Mouse (Mus musculus): ENCODE measurements around the gene Dppa2. TPM values are rescaled to one million over a fixed set of nuclear protein-coding genes. Genes with fewer than 3 reads are reported as not detected.

Dppa2 gene
- total RNA-seq, 2 experiments from 2014 or later, result not detected

DNA sequence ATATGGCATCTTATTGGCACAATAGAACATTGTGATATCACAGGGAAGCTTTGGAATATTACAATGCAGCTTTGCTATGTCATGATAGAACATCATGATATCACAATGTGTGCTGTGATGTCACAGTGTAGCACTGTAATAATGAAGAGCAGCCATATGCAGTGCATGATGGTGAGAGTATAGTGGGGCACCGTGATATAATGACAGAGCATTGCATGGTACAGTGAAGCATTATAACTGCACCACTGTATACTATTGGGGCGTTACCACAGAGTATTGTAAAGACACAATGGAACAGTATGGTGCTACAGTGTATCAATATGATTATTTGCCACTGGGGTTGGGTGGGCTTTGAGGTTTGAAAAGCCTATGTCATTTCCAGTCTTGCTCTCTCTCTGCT is 40.5 kb downstream of the Dppa2 start:
- no peak for DNase-seq

- DNase-seq, result no peak
These were observed 43.5 kb downstream of the Dppa2 start for GRCm38 (mm10) chr16:48347246-48347645.

GRCm38 (mm10) chr16:48355716-48356115 is 52.0 kb downstream of the Dppa2 start:
- DNase-seq, result no peak

GRCm38 (mm10) chr16:48356417-48356816 is 52.7 kb downstream of the Dppa2 start:
- peak; percentile 40 for DNase-seq

DNA sequence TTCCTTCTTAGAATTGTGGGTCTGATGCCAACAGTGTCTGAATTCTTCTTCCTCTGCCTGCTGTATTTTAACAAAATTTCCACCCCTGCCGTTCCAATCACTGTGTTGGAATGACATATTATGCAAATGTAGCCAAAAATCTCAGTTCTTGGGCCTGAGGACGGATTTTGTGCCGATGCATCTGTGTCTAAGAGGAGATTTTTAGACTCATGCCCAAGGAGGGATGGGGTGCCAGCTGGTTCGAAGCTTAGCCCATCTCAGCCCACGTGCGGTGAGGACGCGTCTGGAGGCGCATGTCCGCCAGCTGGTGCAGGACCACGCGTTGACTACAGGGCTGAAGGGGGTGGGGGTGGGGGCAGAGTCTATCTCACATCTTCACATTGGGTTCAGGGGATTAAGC is 57.2 kb downstream of the Dppa2 start:
- no peak for DNase-seq

DNA sequence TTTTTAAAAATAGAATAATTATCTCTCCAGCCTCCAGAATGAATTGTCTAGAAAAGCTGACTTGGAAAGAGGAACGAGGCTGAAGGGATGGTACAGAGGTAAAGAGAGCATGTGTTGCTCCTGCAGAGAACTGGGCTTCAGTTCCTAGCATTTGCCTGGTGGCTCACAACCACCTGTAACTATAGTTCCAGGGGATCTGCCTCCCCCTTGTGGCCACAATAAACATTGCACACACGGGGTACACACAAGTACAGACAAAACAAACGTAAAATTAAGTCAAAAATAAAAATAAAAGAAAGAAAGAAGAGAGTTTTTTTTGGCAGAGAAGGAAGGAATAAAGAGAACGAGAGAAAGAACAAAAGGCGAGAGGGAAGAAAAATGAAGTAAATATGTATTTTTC is 63.1 kb downstream of the Dppa2 start:
- DNase-seq, result no peak

GRCm38 (mm10) chr16:48368096-48368495 is 64.4 kb downstream of the Dppa2 start:
- peak; percentile 34 for DNase-seq

Other genes with a start within 250 kb of the Dppa2 start
- not detected for gene Dppa4, start 20.2 kb upstream of the Dppa2 start, total RNA-seq (2021)
- not detected for gene Gm5485, start 108.5 kb downstream of the Dppa2 start, total RNA-seq (2021)
- not detected for gene Morc1, start 127.3 kb downstream of the Dppa2 start, total RNA-seq (2021)

All from adrenal gland, postnatal 10 days (tissue).